Mouse (Mus musculus) skeletal muscle tissue, postnatal 0 days (tissue): ENCODE results near the gene Acp2. TPM values are rescaled to one million over a fixed set of nuclear protein-coding genes. Genes with fewer than 3 reads are reported as not detected.

ENCODE experiments used
- polyA plus RNA-seq: library from polyadenylated mRNA; unstranded; fragments of >200 nt; fragmentation: Nextera tagmentation; extraction: Ambion mirVana; gene quantifications from 2 replicates; pipeline ENCODE4 v1.2.1, GENCODE M21; 2015

Gene Acp2
- 11.3 and 14.2 TPM in 2 replicates for polyA plus RNA-seq

GRCm38 (mm10) chr2:91202222-91202971 is at the start of gene Acp2, which contains the start of gene Nr1h3:
Acp2 (plus strand) TSS chr2:91202885.
Nr1h3 (minus strand) TSS chr2:91202834.

GRCm38 (mm10) chr2:91183711-91184405 is 18.8 kb upstream of the Acp2 start, which contains the start of gene Madd:
Madd (minus strand) TSS chr2:91183837.

DNA sequence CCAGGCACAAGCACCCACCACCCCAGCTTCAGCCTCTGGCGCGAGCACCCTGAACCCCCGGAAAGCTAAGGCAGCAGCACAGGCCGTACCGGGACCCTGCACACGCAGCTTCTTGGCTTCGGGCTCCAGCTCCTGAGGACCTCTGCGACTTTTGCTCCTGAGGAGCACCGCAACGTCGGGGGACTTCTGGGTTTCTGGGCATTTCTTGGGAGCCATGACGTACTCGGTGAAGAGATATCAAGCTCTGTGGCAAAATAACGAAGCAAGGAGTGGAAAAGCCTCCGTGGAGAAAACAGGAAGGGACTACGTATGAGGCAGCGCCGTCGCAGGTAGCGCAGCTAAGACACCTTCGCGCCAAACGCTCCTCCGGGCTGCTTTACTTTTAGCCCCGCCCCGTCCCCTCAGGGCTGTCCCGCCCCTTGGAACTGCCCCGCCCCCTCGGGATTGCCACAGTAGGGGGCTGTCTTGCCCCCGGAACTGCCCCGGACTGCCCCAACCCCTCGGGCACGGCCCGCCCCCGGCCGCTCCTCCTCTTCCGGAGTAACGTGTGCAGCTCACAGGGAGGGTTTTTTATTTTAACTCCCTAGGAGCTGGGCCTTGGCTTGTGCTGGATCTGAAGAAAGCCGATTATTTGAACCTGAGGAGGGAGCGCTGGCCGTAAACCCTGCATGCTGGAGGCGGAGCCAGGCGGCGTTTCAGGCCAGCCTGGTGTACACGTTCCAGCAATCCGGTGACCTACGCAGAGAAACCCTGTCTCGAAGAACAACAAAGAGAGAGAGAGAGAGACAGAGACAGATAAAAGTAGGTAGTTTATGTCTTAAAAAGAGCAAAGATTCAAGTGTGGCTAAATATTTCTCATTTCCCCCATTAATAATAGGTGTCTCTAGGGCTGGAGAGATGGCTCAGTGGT is 34.2 kb downstream of the Acp2 start, which contains the start of gene Ddb2:
Gene Ddb2, minus strand, starts transcription at position 382 of the 910 bp plus-strand sequence.

DNA sequence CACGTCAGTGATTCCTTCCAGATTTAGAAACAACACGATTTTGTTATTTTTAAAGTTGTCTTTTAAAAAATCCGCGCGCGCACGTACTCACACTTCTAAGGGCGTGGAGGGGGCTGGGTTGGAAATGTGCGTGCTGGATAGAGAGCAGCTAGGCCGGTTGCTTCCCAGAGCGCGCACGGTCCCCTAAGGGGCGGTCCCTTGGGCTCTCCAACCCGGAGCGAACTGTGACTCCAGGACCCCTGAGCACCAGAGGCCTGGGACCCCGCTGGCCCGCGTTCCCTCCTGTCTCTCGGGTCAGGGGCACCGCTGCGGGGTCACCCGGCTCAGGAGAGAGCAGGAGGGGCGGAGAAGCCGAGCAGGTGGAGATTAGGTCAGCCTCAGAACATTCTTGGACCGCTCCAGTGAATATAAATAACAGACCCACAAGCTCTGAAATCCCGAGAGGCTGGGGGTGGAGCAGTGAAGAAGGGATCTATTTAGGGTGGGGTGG is 53.0 kb downstream of the Acp2 start, which contains the start of gene Pacsin3:
Gene Pacsin3, plus strand, starts transcription at position 294 of the 490 bp plus-strand sequence.

Other genes with a start within 250 kb of the Acp2 start
- gene Rapsn, start 167.3 kb upstream of the Acp2 start, polyA plus RNA-seq: 58.7 and 61.8 TPM in 2 replicates
- gene Psmc3, start 148.9 kb upstream of the Acp2 start, polyA plus RNA-seq: 341 and 342 TPM in 2 replicates
- 37.7 and 43.8 TPM in 2 replicates for gene Slc39a13, start 132.5 kb upstream of the Acp2 start, polyA plus RNA-seq
- gene Spi1, start 120.5 kb upstream of the Acp2 start, polyA plus RNA-seq: 7.5 and 10.0 TPM in 2 replicates
- gene Mybpc3, start 84.7 kb upstream of the Acp2 start, polyA plus RNA-seq: 0.34 and 0.54 TPM in 2 replicates
- gene Madd, start 19.0 kb upstream of the Acp2 start, polyA plus RNA-seq: 2.8 TPM in 2 replicates
- gene Nr1h3, start 51 bp upstream of the Acp2 start, polyA plus RNA-seq: 4.0 and 13.8 TPM in 2 replicates
- gene Ddb2, start 34.1 kb downstream of the Acp2 start, polyA plus RNA-seq: 5.9 and 6.2 TPM in 2 replicates
- gene Pacsin3, start 53.1 kb downstream of the Acp2 start, polyA plus RNA-seq: 240 and 279 TPM in 2 replicates
- gene Arfgap2, start 62.1 kb downstream of the Acp2 start, polyA plus RNA-seq: 77.1 and 79.2 TPM in 2 replicates
- 24.2 and 28.0 TPM in 2 replicates for gene 1110051M20Rik, start 241.8 kb downstream of the Acp2 start, polyA plus RNA-seq